Mouse (Mus musculus): ENCODE data around the gene Usp50.
A peak's percentile ranks its signal among the peaks of the same experiment; 100 is the strongest.

Gene Usp50

GRCm38 (mm10) chr2:126665984-126666383 lies 117.3 kb downstream of the Usp50 start:
- DNase-seq (ENCODE audit: low read depth, low spot score): no peak

- peak; percentile 57 for DNase-seq (ENCODE audit: low read depth, low spot score)
Observed at GRCm38 (mm10) chr2:126663481-126663880, 119.8 kb downstream of the Usp50 start.
